Mouse (Mus musculus): ENCODE measurements around the gene Gm3839.

GRCm38 (mm10) chr14:11232086-11232485, 124.4 kb downstream of the Gm3839 start:
- no peak for TF ChIP-seq SIN3A (IDR thresholded peaks at IDR 0.05; ENCODE audit: low read length)
- TF ChIP-seq EP300 (IDR thresholded peaks at IDR 0.05; ENCODE audit: low read length), result no peak
- no peak for TF ChIP-seq SMC3 (IDR thresholded peaks at IDR 0.05; ENCODE audit: low read depth, low read length)
- TF ChIP-seq ZNF384 (IDR thresholded peaks at IDR 0.05; ENCODE audit: low read depth, low read length), result no peak
- no peak for TF ChIP-seq MXI1 (IDR thresholded peaks at IDR 0.05; ENCODE audit: low read depth, low read length)
- no peak for TF ChIP-seq POLR2AphosphoS2 (IDR thresholded peaks at IDR 0.05; ENCODE audit: low read depth, low read length)
- TF ChIP-seq MAX (IDR thresholded peaks at IDR 0.05; ENCODE audit: low read length), result no peak
- no peak for TF ChIP-seq POLR2A (IDR thresholded peaks at IDR 0.05; ENCODE audit: low read depth, low read length)
- no peak for TF ChIP-seq NRF1 (IDR thresholded peaks at IDR 0.05; ENCODE audit: low read depth, low read length)
- no peak for TF ChIP-seq E2F4 (IDR thresholded peaks at IDR 0.05; ENCODE audit: insufficient replicate concordance, low read depth, low read length)
- TF ChIP-seq MAZ (IDR thresholded peaks at IDR 0.05; ENCODE audit: low read depth, low read length), result no peak
- TF ChIP-seq USF1 (IDR thresholded peaks at IDR 0.05; ENCODE audit: low read depth, low read length), result no peak
